Mouse (Mus musculus): Measurements from ENCODE around the gene Mgea5. TPM values are rescaled to one million over a fixed set of nuclear protein-coding genes. Genes with fewer than 3 reads are reported as not detected.

Mgea5 gene
- total and polyA plus RNA-seq, 3 experiments: 54.4 to 67.0 TPM; not detected in 1

- H3K27me3 ChIP-seq (ENCODE audit: control insufficient read depth in 1 of 2, insufficient read depth in 2 of 2, low read length in 2 of 2): no peaks in the 10 kb centered on the region
- no peak for DNase-seq (ENCODE audit: low read depth, low spot score)
- TF ChIP-seq RAD21 (IDR thresholded peaks at IDR 0.05; ENCODE audit: low read depth, low read length) (no peak), ETS1 (IDR thresholded peaks at IDR 0.05; ENCODE audit: low read depth, low read length) (no peak)
- no peak overlapping the region; a peak in 1 of 4 replicates for H3K4me3 ChIP-seq (ENCODE audit: control insufficient read depth in 1 of 2, insufficient read depth in 1 of 2, low read depth in 2 of 2, low read length in 2 of 2)
- peaks cover 3 to 13% of the 10 kb centered on the region in 2 experiments for H3K4me1 ChIP-seq (ENCODE audit: control insufficient read depth in 1 of 2, insufficient read depth in 2 of 2, low read length in 2 of 2)
- H3K36me3 ChIP-seq (ENCODE audit: control insufficient read depth in 1 of 2, insufficient read depth in 2 of 2, low read length in 2 of 2): peaks cover 0 to 2% of the 10 kb centered on the region in 2 experiments; a peak in 2 of 4 replicates
- no peak overlapping the region for H3K9ac ChIP-seq (ENCODE audit: control insufficient read depth, low read depth, low read length, poor library complexity, severe bottlenecking)
- H3K9me3 ChIP-seq (replicated peaks; ENCODE audit: insufficient read depth, low read length): no peaks in the 10 kb centered on the region
- H3K79me2 ChIP-seq (ENCODE audit: control insufficient read depth, insufficient read depth, low read length, poor library complexity): no peaks in the 10 kb centered on the region
- no peak overlapping the region for H3K27ac ChIP-seq (ENCODE audit: control insufficient read depth, low read depth, low read length)
Measured at GRCm38 (mm10) chr19:45718286-45718685, 65.4 kb downstream of the Mgea5 start.

- DNase-seq (ENCODE audit: low read depth, low spot score): peak; percentile 69
- no peak for TF ChIP-seq MAZ (IDR thresholded peaks at IDR 0.05; ENCODE audit: low read depth, low read length)
- TF ChIP-seq UBTF (IDR thresholded peaks at IDR 0.05; ENCODE audit: borderline replicate concordance, insufficient read depth, low read depth, low read length): no peak
- TF ChIP-seq MYB (IDR thresholded peaks at IDR 0.05; ENCODE audit: low read depth, low read length): no peak
- no peak for TF ChIP-seq HCFC1 (IDR thresholded peaks at IDR 0.05; ENCODE audit: low read depth, low read length)
- TF ChIP-seq ZMIZ1 (IDR thresholded peaks at IDR 0.05; ENCODE audit: low read depth, low read length): no peak
- peak; percentile 38; the same call in 1 of the 2 replicates for TF ChIP-seq SIN3A (IDR thresholded peaks at IDR 0.05; ENCODE audit: low read length)
- no peak for TF ChIP-seq MYC (IDR thresholded peaks at IDR 0.05; ENCODE audit: low read depth, low read length)
- TF ChIP-seq CHD2 (IDR thresholded peaks at IDR 0.05; ENCODE audit: low read length): no peak
- TF ChIP-seq POLR2AphosphoS5 (IDR thresholded peaks at IDR 0.05; ENCODE audit: borderline replicate concordance, low read depth, low read length): no peak
- no peak for TF ChIP-seq POLR2AphosphoS2 (IDR thresholded peaks at IDR 0.05; ENCODE audit: low read length)
- no peak for TF ChIP-seq GATA1 (IDR thresholded peaks at IDR 0.05; ENCODE audit: low read depth, low read length)
- TF ChIP-seq MXI1 (IDR thresholded peaks at IDR 0.05; ENCODE audit: low read depth, low read length): 0 out of 2 replicates have a peak, but pooled peaks have one; percentile 13
- peak; percentile 42 to 58 (median 54) for TF ChIP-seq CTCF (IDR thresholded peaks at IDR 0.05 in 2 of 3, conservative IDR thresholded peaks at IDR 0.05 in 1 of 3; ENCODE audit: control insufficient read depth in 1 of 3, insufficient read depth in 1 of 3, low read depth in 2 of 3, low read length in 3 of 3, poor library complexity in 1 of 3, severe bottlenecking in 1 of 3)
- TF ChIP-seq USF2 (IDR thresholded peaks at IDR 0.05; ENCODE audit: borderline replicate concordance in 1 of 2, insufficient read depth in 1 of 2, low read depth in 1 of 2, low read length in 2 of 2): no peak
- TF ChIP-seq TCF12 (IDR thresholded peaks at IDR 0.05; ENCODE audit: low read depth, low read length): no peak
- no peak for TF ChIP-seq MAX (IDR thresholded peaks at IDR 0.05; ENCODE audit: low read length)
- TF ChIP-seq ZC3H11A (IDR thresholded peaks at IDR 0.05; ENCODE audit: low read depth, low read length): no peak
- TF ChIP-seq ETS1 (IDR thresholded peaks at IDR 0.05; ENCODE audit: low read depth, low read length): peak; percentile 54; the same call in 1 of the 2 replicates
- TF ChIP-seq NRF1 (IDR thresholded peaks at IDR 0.05; ENCODE audit: insufficient read depth, low read depth, low read length, poor library complexity, severe bottlenecking): peak; percentile 76
- no peak for TF ChIP-seq BHLHE40 (IDR thresholded peaks at IDR 0.05; ENCODE audit: borderline replicate concordance, low read depth, low read length)
- TF ChIP-seq MAFK (IDR thresholded peaks at IDR 0.05; ENCODE audit: borderline replicate concordance, low read depth, low read length): no peak
- peak overlapping the region; percentile 33 to 59 for H3K4me3 ChIP-seq (ENCODE audit: control insufficient read depth in 1 of 2, insufficient read depth in 1 of 2, low read depth in 2 of 2, low read length in 2 of 2)
- peaks cover 3 to 13% of the 10 kb centered on the region in 2 experiments for H3K4me1 ChIP-seq (ENCODE audit: control insufficient read depth in 1 of 2, insufficient read depth in 2 of 2, low read length in 2 of 2)
- H3K9ac ChIP-seq (ENCODE audit: control insufficient read depth, low read depth, low read length, poor library complexity, severe bottlenecking): peak overlapping the region; percentile 62
- peaks cover under 1 to 2% of the 10 kb centered on the region in 2 experiments; a peak in 3 of 4 replicates for H3K27me3 ChIP-seq (ENCODE audit: control insufficient read depth in 1 of 2, insufficient read depth in 2 of 2, low read length in 2 of 2)
- H3K27ac ChIP-seq (ENCODE audit: control insufficient read depth, low read depth, low read length): no peak overlapping the region
- H3K9me3 ChIP-seq (replicated peaks; ENCODE audit: insufficient read depth, low read length): no peaks in the 10 kb centered on the region
- peaks cover 0 to 2% of the 10 kb centered on the region in 2 experiments; a peak in 2 of 4 replicates for H3K36me3 ChIP-seq (ENCODE audit: control insufficient read depth in 1 of 2, insufficient read depth in 2 of 2, low read length in 2 of 2)
- H3K79me2 ChIP-seq (ENCODE audit: control insufficient read depth, insufficient read depth, low read length, poor library complexity): no peaks in the 10 kb centered on the region
Measured at GRCm38 (mm10) chr19:45717493-45718220, 66.0 kb downstream of the Mgea5 start.

All from MEL (cell line).